Mouse (Mus musculus): ENCODE data around the gene Med27.

Med27 gene

DNA sequence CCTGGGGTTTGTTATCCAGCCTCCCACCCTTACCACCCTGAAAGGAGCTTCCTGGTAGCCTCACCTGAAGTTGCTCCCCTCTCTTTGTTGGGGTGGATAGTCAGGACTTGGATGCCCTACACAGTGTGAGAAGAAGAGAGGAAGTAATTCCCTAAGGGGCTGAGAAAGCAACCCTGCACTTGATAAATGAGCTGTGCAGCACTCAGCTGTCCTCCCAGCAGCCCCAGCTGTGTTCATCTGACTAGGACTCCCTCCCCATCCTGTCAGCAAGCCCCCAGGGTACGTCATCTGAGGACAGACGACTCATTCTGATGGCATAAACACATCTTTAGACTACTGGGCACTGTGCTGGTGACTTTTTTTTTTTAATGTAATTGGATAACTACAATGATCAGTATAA, 127.3 kb downstream of the Med27 start:
- no peak for DNase-seq

DNA sequence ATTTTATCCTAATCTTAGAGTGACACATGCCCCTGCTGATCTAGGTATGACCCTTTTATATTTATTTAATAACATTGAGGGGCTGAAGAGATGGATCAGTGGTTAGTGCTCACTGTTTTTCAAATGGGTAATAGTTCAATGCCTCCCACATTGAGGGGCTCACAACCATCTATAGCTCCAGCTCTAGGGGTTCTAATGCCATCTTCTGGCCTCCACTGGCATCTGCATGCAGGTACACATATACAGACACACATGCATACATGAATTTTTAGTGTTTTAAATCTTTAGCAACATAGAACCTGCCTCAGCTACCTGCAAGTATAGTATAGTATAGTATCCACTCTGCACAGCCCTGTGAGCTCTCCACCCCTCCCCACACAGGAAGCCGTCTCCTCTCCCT, 130.1 kb downstream of the Med27 start:
- no peak for DNase-seq

GRCm38 (mm10) chr2:29481856-29482255, 135.2 kb downstream of the Med27 start:
- DNase-seq = no peak

DNA sequence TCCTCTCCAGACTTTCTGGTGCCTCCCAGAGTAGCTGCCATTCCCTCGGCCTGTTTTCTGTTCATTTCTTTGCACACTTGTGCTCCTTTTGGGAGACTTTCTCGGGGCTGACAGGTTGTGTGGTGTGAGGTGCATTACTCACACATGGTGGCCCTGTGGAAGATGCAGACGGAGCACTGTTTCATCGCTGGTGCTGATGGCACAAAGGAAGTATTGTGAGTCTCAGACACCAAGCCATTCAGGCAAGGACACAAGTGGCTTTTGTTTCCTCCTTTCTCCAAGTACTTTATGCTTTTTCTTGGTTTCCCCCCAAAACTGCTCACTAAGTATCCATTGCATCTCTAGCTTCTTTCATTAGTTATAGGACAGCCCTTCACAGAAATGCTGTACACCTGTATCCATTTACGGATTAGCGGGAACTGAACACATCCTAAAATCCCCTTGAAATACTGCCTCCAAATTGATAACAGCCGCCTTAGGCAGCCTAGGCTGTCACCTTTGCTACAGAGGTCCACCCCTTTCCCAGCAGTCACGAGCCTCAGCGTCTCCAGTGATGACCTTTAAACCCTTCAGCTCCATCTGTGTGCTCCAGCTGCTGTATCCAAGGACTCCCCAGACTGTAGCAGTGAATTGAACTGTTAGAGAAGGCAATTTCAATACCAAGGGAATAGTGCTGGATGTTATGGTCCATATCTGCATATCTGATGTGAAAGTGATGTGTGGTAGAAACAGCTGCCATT, 136.5 kb downstream of the Med27 start:
- no peak for DNase-seq

- peak; percentile 25 for DNase-seq
These were observed 138.9 kb downstream of the Med27 start for GRCm38 (mm10) chr2:29485519-29485918.

DNA sequence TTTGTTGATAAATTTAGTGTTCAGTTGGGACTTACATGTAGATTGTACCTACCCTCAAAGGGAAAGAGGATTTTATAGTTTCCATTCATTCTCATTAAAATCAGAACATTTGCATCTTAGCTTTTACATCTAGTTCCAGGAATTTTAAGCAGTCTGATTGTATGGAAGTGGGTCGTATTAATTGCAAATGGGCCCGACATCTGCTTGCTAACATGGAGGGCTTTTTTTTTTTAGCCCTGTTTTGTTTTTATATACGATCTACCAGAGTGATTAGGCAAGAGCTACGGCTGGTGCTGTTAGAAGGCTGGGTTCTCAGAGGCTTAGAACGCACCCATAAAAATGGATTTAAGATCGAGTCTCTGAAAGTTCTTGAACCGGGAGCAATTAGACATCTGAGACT, 139.9 kb downstream of the Med27 start:
- DNase-seq = no peak

GRCm38 (mm10) chr2:29487652-29488051, 141.0 kb downstream of the Med27 start:
- no peak for DNase-seq

- no peak for DNase-seq
These were observed 142.0 kb downstream of the Med27 start for GRCm38 (mm10) chr2:29488379-29489236.

DNA sequence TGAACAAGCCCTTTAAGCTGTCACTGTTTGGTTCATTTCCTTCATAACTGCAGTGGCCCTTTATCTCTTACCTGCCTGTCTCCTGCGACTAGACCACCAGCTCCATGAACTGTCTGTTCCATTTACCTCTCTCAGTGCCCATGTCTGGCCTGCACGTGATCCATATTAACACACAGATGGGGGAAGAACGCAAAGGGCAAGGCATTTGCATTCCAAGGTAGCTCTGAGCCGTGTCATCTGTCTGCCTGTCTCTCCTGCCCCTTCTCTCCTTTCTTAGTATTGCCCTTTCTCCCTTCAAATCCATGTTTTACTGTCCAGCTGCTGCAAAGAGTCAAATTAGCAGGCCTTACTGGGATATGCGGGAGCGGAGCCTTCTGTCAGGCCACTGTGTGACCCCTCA, 145.0 kb downstream of the Med27 start:
- no peak for DNase-seq

- no peak for DNase-seq
These were observed 146.9 kb downstream of the Med27 start for GRCm38 (mm10) chr2:29493396-29494031.

DNA sequence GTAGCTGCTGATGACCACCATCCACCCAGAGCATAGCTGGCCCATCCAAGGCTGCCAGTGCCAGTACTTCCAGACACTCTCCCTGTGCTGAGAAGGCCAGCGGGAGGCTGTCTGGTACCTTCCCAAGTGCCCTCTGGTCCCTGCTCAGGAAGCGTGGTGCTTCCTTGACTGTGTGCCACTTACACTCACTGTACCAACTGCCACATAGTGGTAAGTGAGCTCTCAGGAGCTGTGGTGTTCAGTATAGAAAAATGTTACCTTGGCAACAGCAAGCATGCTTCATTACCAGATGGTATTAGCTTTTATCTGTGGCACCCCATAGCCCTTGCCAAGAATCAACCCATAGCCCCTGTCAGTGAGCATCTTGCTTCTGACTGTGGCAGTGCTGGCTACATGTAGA, 148.7 kb downstream of the Med27 start:
- DNase-seq = no peak

GRCm38 (mm10) chr2:29500601-29501350, 154.2 kb downstream of the Med27 start:
- DNase-seq = no peak

DNA sequence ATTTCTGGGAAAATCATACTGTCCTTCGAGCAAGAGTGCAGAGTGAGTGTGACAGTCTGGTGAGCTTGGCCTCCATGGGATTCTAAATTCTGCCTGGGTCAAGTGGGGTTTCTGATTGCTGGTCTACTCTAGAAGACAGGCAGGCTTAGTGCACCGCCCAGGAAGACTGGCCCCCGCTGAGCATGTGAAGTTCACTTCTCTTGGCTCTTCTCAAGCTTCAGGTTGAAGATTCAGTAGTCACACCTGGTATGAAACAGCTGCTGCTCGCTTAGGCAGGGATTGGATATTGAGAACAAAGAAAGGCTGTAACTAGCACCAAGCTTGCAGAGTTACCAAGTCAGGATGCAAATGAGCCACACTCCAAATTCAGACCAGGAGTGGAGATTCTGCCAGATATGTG, 154.8 kb downstream of the Med27 start:
- DNase-seq = no peak

DNA sequence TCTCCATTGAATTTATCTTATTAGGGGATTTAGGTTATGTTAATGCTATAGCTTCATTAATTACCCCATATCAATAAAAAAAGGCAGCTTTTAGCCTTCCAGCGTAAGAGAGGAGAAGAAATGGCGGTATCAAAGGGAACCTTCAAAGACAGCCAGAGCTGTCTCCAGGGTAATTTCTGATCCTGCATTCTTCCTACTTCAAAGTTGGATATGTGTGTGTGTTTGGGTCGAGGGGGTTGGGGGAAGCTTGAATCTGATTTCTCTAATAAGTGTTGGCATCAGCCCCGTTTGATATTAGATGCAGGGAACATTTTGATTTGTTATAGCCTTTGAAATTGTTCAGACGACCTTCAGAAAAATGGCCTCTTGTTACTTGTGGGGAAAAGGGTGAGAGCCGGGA, 158.2 kb downstream of the Med27 start:
- DNase-seq = no peak

- no peak for DNase-seq
These were observed 159.8 kb downstream of the Med27 start for GRCm38 (mm10) chr2:29506411-29506810.

GRCm38 (mm10) chr2:29513131-29513530, 166.5 kb downstream of the Med27 start:
- no peak for DNase-seq

GRCm38 (mm10) chr2:29514836-29515235, 168.2 kb downstream of the Med27 start:
- DNase-seq = peak; percentile 9

GRCm38 (mm10) chr2:29515831-29516447, 169.3 kb downstream of the Med27 start:
- no peak for DNase-seq

GRCm38 (mm10) chr2:29516621-29517170, 170.1 kb downstream of the Med27 start:
- no peak for DNase-seq

- no peak for DNase-seq
These were observed 172.8 kb downstream of the Med27 start for GRCm38 (mm10) chr2:29519402-29519801.

GRCm38 (mm10) chr2:29520206-29520605, 173.6 kb downstream of the Med27 start:
- no peak for DNase-seq

DNA sequence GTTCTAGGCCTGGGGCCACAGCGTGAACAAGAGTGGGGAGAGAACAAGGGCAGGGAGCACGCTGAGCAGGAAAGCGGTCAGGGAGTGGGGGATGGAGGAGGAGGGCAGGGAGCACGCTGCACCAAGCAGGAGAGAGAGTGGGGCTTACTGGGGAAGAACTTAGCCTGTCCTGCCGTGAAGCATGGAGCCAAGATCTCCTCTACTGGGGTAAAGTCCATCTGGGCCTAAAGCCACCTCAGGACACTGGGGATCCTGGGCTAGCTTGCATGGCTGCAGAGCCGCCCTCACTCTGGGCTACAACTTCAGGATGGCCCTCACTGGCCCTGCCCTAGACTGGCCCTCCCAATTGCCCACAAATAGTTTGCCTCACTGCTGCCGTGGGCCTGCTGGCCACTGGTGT, 174.9 kb downstream of the Med27 start:
- no peak for DNase-seq
